ENCODE assay signal across 12 mouse cellular contexts in genomic region chr6:88688712-88689111, GRCm38 (mm10). TPM values are rescaled to one million over a fixed set of nuclear protein-coding genes. Genes with fewer than 3 reads are reported as not detected.
"Had no signal": no experiment of that assay in that cellular context is flagged by ENCODE, and none has a peak within 500 bp of the region (broad histone marks: within the 10 kb centered on the region; RNA-seq: fewer than 3 reads in every experiment).

No protein-coding gene starts in this region.

- H3K9ac ChIP-seq: hindbrain, embryonic 15.5 days; limb, embryonic 15.5 days; liver, embryonic 12.5 days had no signal

- H3K9me3 ChIP-seq: hindbrain, embryonic 15.5 days; limb, embryonic 15.5 days; liver, embryonic 12.5 days; midbrain, embryonic 10.5 days had no signal

- H3K27ac ChIP-seq: hindbrain, embryonic 15.5 days; limb, embryonic 15.5 days; liver, embryonic 12.5 days; midbrain, embryonic 10.5 days had no signal

- H3K4me1 ChIP-seq: limb, embryonic 15.5 days; midbrain, embryonic 10.5 days had no signal

- DNase-seq: layer of hippocampus, postnatal 36 days; midbrain, embryonic 14.5 days; retina, postnatal 1 day; thymus, postnatal 36 days had no signal

- H3K36me3 ChIP-seq: hindbrain, embryonic 15.5 days; limb, embryonic 15.5 days; liver, embryonic 12.5 days; midbrain, embryonic 10.5 days had no signal

- H3K4me3 ChIP-seq: hindbrain, embryonic 15.5 days; limb, embryonic 15.5 days; liver, embryonic 12.5 days; midbrain, embryonic 10.5 days; myocyte had no signal

- H3K27me3 ChIP-seq: hindbrain, embryonic 15.5 days; limb, embryonic 15.5 days had no signal

- ATAC-seq: liver, embryonic 12.5 days had no signal

- H3K4me2 ChIP-seq: hindbrain, embryonic 15.5 days; limb, embryonic 15.5 days; liver, embryonic 12.5 days had no signal

RNA-seq across cellular contexts. Expression of gene Kbtbd12, which starts 51.0 kb away (rescaled TPM):
- total RNA-seq: neutrophil, adult 5-6 weeks had no signal
- polyA plus RNA-seq: limb, embryonic 11.5 days; midbrain, embryonic 10.5 days; neural tube, embryonic 11.5 days had no signal
